Mouse (Mus musculus) midbrain, embryonic 14.5 days (tissue): ENCODE data around the gene Rnf111. TPM values are rescaled to one million over a fixed set of nuclear protein-coding genes. Genes with fewer than 3 reads are reported as not detected.
"Not testable (repeated sequence)": the region's sequence is repeated elsewhere in the genome, so short reads cannot be mapped to it uniquely, and the experiment has no call there.

Experiments
- ATAC-seq: fragments of 200-750 bp; cut with Nextera tagmentation; 2 replicates; pipeline ENCODE4 v1.8.0; 2017; ENCODE audit warnings: moderate number of reproducible peaks, moderate library complexity; ENCODE audit not compliant: low FRiP score, low TSS enrichment
- DNase-seq: peaks from one replicate; pipeline ENCODE4 v3.0.0-alpha.2; 2015
- H3K27ac ChIP-seq: fragments of 300-500 bp; sonication (generic); replicated peaks from 2 replicates; pipeline ENCODE4 v1.5.1; 2014; ENCODE audit warnings: mild to moderate bottlenecking, low read depth, low read length, moderate library complexity
- H3K27me3 ChIP-seq: fragments of 300-500 bp; sonication (generic); 2 replicates; pipeline ENCODE4 v1.6.1; 2014; ENCODE audit warnings: low read length, control low read depth, mixed read lengths; ENCODE audit not compliant: control insufficient read depth, insufficient read depth
- H3K36me3 ChIP-seq: fragments of 300-500 bp; sonication (generic); 2 replicates; pipeline ENCODE4 v1.6.1; 2014; ENCODE audit warnings: low read length, control low read depth; ENCODE audit not compliant: control insufficient read depth, insufficient read depth
- H3K4me1 ChIP-seq: fragments of 300-500 bp; sonication (generic); 2 replicates; pipeline ENCODE4 v1.6.1; 2014; ENCODE audit warnings: mild to moderate bottlenecking, antibody characterized with exemption, low read length, control low read depth; ENCODE audit not compliant: control insufficient read depth, insufficient read depth
- H3K4me2 ChIP-seq: fragments of 300-500 bp; sonication (generic); 2 replicates; pipeline ENCODE4 v1.6.1; 2014; ENCODE audit warnings: mild to moderate bottlenecking, low read length, moderate library complexity
- H3K4me3 ChIP-seq: fragments of 300-500 bp; sonication (generic); replicated peaks from 2 replicates; pipeline ENCODE4 v1.5.1; 2014; ENCODE audit warnings: low read depth, low read length
- H3K9ac ChIP-seq: fragments of 300-500 bp; sonication (generic); replicated peaks from 2 replicates; pipeline ENCODE4 v1.6.1; 2014; ENCODE audit warnings: mild to moderate bottlenecking, low read length, moderate library complexity
- H3K9me3 ChIP-seq: fragments of 300-500 bp; sonication (generic); 2 replicates; pipeline ENCODE4 v1.6.1; 2016; ENCODE audit warnings: low read length, control low read depth, mixed read lengths; ENCODE audit not compliant: control insufficient read depth
- WGBS: fragments of 180-500 bp; shearing (Covaris S2); extraction: QIAGEN DNeasy Blood & Tissue Kit; methylation state at CpG from one replicate; pipeline ENCODE4 v1.1.7; 2014; 5-methylcytosine and 5-hydroxymethylcytosine counted together
- polyA plus RNA-seq: library from polyadenylated mRNA; unstranded; fragments of >200 nt; fragmentation: Nextera tagmentation; extraction: Ambion mirVana; gene quantifications from 2 replicates; pipeline ENCODE4 v1.2.1, GENCODE M21; 2014

The Rnf111 gene
- polyA plus RNA-seq, 1 experiment from 2014 or later, result 37.5 TPM

GRCm38 (mm10) chr9:70487401-70487800 is 16.1 kb downstream of the Rnf111 start:
- Histone ChIP-seq H3K36me3 (peaks cover 9% of the 10 kb centered on the region; the same call in 1 of the 2 replicates), H3K27me3 (no peaks in the 10 kb centered on the region), H3K4me1 (no peaks in the 10 kb centered on the region), H3K9me3 (no peaks in the 10 kb centered on the region), H3K4me3 (no peak overlapping the region), H3K4me2 (no peak overlapping the region), H3K27ac (no peak overlapping the region), H3K9ac (no peak overlapping the region)
- WGBS, result 67% methylated on average over 2 of the region's 2 CpGs
- ATAC-seq, result no peak
- no peak for DNase-seq

GRCm38 (mm10) chr9:70485840-70486239 is 17.7 kb downstream of the Rnf111 start:
- Histone ChIP-seq H3K4me2 (no peak overlapping the region), H3K36me3 (peaks cover 9% of the 10 kb centered on the region; the same call in 1 of the 2 replicates), H3K27me3 (no peaks in the 10 kb centered on the region), H3K4me1 (no peaks in the 10 kb centered on the region), H3K9me3 (no peaks in the 10 kb centered on the region), H3K27ac (no peak overlapping the region), H3K9ac (no peak overlapping the region), H3K4me3 (no peak overlapping the region)
- DNase-seq (no peak), ATAC-seq (no peak)
- 85% methylated on average over 1 of the region's 1 CpGs for WGBS

- no peak for DNase-seq
- Histone ChIP-seq H3K9ac (no peak overlapping the region), H3K36me3 (peaks cover 13% of the 10 kb centered on the region; the same call in 1 of the 2 replicates), H3K4me3 (no peak overlapping the region), H3K27me3 (no peaks in the 10 kb centered on the region), H3K27ac (no peak overlapping the region), H3K4me2 (no peak overlapping the region), H3K9me3 (no peaks in the 10 kb centered on the region), H3K4me1 (no peaks in the 10 kb centered on the region)
- ATAC-seq, result no peak
- WGBS, result 93% methylated on average over 5 of the region's 5 CpGs
These were observed 20.0 kb downstream of the Rnf111 start for GRCm38 (mm10) chr9:70483495-70483894.

- 0 out of 2 replicates have a peak, but pooled peaks cover 7% of the 10 kb centered on the region for H3K36me3 ChIP-seq
- H3K4me1 ChIP-seq, result no peaks in the 10 kb centered on the region
- no peak overlapping the region for H3K27ac ChIP-seq
These were observed 21.7 kb downstream of the Rnf111 start for GRCm38 (mm10) chr9:70481872-70482271.

GRCm38 (mm10) chr9:70477229-70477628 is 26.3 kb downstream of the Rnf111 start:
- WGBS, result 91% methylated on average over 3 of the region's 3 CpGs
- no peak for DNase-seq
- peaks cover 34% of the 10 kb centered on the region for H3K36me3 ChIP-seq
- H3K9ac ChIP-seq, result no peak overlapping the region
- H3K4me2 ChIP-seq, result no peak overlapping the region
- ATAC-seq, result no peak
- H3K4me1 ChIP-seq, result no peaks in the 10 kb centered on the region
- H3K9me3 ChIP-seq, result no peaks in the 10 kb centered on the region
- H3K4me3 ChIP-seq, result no peak overlapping the region
- H3K27me3 ChIP-seq, result no peaks in the 10 kb centered on the region
- no peak overlapping the region for H3K27ac ChIP-seq

More at GRCm38 (mm10) chr9:70481872-70482271, 21.7 kb downstream of the Rnf111 start:
- Histone ChIP-seq H3K4me2 (no peak overlapping the region), H3K4me3 (no peak overlapping the region), H3K9me3 (no peaks in the 10 kb centered on the region), H3K9ac (no peak overlapping the region), H3K27me3 (no peaks in the 10 kb centered on the region)
- ATAC-seq (no peak), DNase-seq (no peak)

- ATAC-seq (no peak), DNase-seq (no peak)
- no peaks in the 10 kb centered on the region for H3K9me3 ChIP-seq
- 95% methylated on average over 9 of the region's 9 CpGs for WGBS
- H3K27ac ChIP-seq, result no peak overlapping the region
- H3K27me3 ChIP-seq, result no peaks in the 10 kb centered on the region
- H3K4me2 ChIP-seq, result no peak overlapping the region
- peaks cover 34% of the 10 kb centered on the region for H3K36me3 ChIP-seq
- H3K4me1 ChIP-seq, result no peaks in the 10 kb centered on the region
- no peak overlapping the region for H3K9ac ChIP-seq
- no peak overlapping the region for H3K4me3 ChIP-seq
These were observed 27.7 kb downstream of the Rnf111 start for GRCm38 (mm10) chr9:70475777-70476270.

GRCm38 (mm10) chr9:70473400-70473799 is 30.1 kb downstream of the Rnf111 start:
- Histone ChIP-seq H3K36me3 (peaks cover 29% of the 10 kb centered on the region), H3K4me3 (no peak overlapping the region), H3K27me3 (no peaks in the 10 kb centered on the region), H3K9me3 (no peaks in the 10 kb centered on the region), H3K4me1 (no peaks in the 10 kb centered on the region), H3K27ac (no peak overlapping the region), H3K4me2 (no peak overlapping the region), H3K9ac (no peak overlapping the region)
- ATAC-seq (no peak), DNase-seq (no peak)
- WGBS, result 98% methylated on average over 1 of the region's 1 CpGs

GRCm38 (mm10) chr9:70463091-70463490 is 40.4 kb downstream of the Rnf111 start:
- not testable (repeated sequence) for ATAC-seq, H3K27me3 ChIP-seq, H3K4me3 ChIP-seq, H3K27ac ChIP-seq, H3K9ac ChIP-seq, H3K4me2 ChIP-seq, H3K9me3 ChIP-seq, DNase-seq, H3K4me1 ChIP-seq
- peaks cover 23% of the 10 kb centered on the region for H3K36me3 ChIP-seq
- WGBS, result 97% methylated on average over 13 of the region's 13 CpGs

GRCm38 (mm10) chr9:70452371-70452770 is 51.2 kb downstream of the Rnf111 start:
- no peak for ATAC-seq
- no peak overlapping the region for H3K27ac ChIP-seq
- peaks cover 63% of the 10 kb centered on the region for H3K36me3 ChIP-seq
- H3K9me3 ChIP-seq, result no peaks in the 10 kb centered on the region
- H3K9ac ChIP-seq, result no peak overlapping the region
- H3K27me3 ChIP-seq, result no peaks in the 10 kb centered on the region
- no peak for DNase-seq
- H3K4me3 ChIP-seq, result no peak overlapping the region
- H3K4me1 ChIP-seq, result no peaks in the 10 kb centered on the region
- no peak overlapping the region for H3K4me2 ChIP-seq
- WGBS, result 89% methylated on average over 2 of the region's 2 CpGs
